Mouse (Mus musculus) liver, embryonic 16.5 days (tissue): ENCODE data around the gene Vmn1r198. TPM values are rescaled to one million over a fixed set of nuclear protein-coding genes. Genes with fewer than 3 reads are reported as not detected.
"Not testable (repeated sequence)": the region's sequence is repeated elsewhere in the genome, so short reads cannot be mapped to it uniquely, and the experiment has no call there.

Experiments used
- ATAC-seq: fragments of 200-750 bp; cut with Nextera tagmentation; 2 replicates; pipeline ENCODE4 v1.8.0; 2017; ENCODE audit warnings: low read depth, mild to moderate bottlenecking, moderate number of reproducible peaks, moderate library complexity
- H3K27ac ChIP-seq: fragments of 300-500 bp; sonication (generic); 2 replicates; pipeline ENCODE4 v1.5.1; 2014; ENCODE audit warnings: mild to moderate bottlenecking, low read length
- H3K27me3 ChIP-seq: fragments of 300-500 bp; sonication (generic); 2 replicates; pipeline ENCODE4 v1.6.1; 2014; ENCODE audit warnings: low read depth, low read length, mixed read lengths; ENCODE audit not compliant: control insufficient read depth, insufficient read depth
- H3K36me3 ChIP-seq: fragments of 300-500 bp; sonication (generic); 2 replicates; pipeline ENCODE4 v1.6.1; 2014; ENCODE audit warnings: mild to moderate bottlenecking; ENCODE audit not compliant: control insufficient read depth, insufficient read depth
- H3K4me1 ChIP-seq: fragments of 300-500 bp; sonication (generic); 2 replicates; pipeline ENCODE4 v1.6.1; 2014; ENCODE audit warnings: low read depth, low read length, mixed read lengths; ENCODE audit not compliant: control insufficient read depth
- H3K4me2 ChIP-seq: fragments of 300-500 bp; sonication (generic); 2 replicates; pipeline ENCODE4 v1.6.1; 2014; ENCODE audit warnings: low read depth, low read length, mixed read lengths
- H3K4me3 ChIP-seq: fragments of 300-500 bp; sonication (generic); 2 replicates; pipeline ENCODE4 v1.5.1; 2014; ENCODE audit warnings: low read depth, mild to moderate bottlenecking, low read length
- H3K9ac ChIP-seq: fragments of 300-500 bp; sonication (generic); 2 replicates; pipeline ENCODE4 v1.6.1; 2014; ENCODE audit warnings: low read depth, low read length
- H3K9me3 ChIP-seq: fragments of 300-500 bp; sonication (generic); replicated peaks from 2 replicates; pipeline ENCODE4 v1.6.1; 2016; ENCODE audit warnings: low read length; ENCODE audit not compliant: control insufficient read depth
- WGBS: fragments of 180-500 bp; shearing (Covaris S2); extraction: QIAGEN DNeasy Blood & Tissue Kit; methylation state at CpG from one replicate; pipeline ENCODE4 v1.1.7; 2014; ENCODE audit not compliant: insufficient replicate concordance; 5-methylcytosine and 5-hydroxymethylcytosine counted together
- polyA plus RNA-seq: library from polyadenylated mRNA; unstranded; fragments of >200 nt; fragmentation: Nextera tagmentation; extraction: Ambion mirVana; gene quantifications from 2 replicates; pipeline ENCODE4 v1.2.1, GENCODE M21; 2015

The Vmn1r198 gene
- polyA plus RNA-seq, 1 experiment from 2014 or later, result not detected

- ATAC-seq, H3K9ac ChIP-seq, H3K4me1 ChIP-seq, H3K4me3 ChIP-seq, H3K27ac ChIP-seq, H3K4me2 ChIP-seq, H3K27me3 ChIP-seq, H3K9me3 ChIP-seq, H3K36me3 ChIP-seq: not testable (repeated sequence)
- 44% methylated on average over 3 of the region's 3 CpGs for WGBS
Measured at GRCm38 (mm10) chr13:22381128-22381527, 31.0 kb downstream of the Vmn1r198 start.

- Histone ChIP-seq H3K4me1 (no peaks in the 10 kb centered on the region), H3K27me3 (no peaks in the 10 kb centered on the region), H3K27ac (no peak overlapping the region), H3K4me2 (no peak overlapping the region), H3K36me3 (no peaks in the 10 kb centered on the region), H3K9ac (no peak overlapping the region), H3K4me3 (no peak overlapping the region), H3K9me3 (no peaks in the 10 kb centered on the region)
- 54% methylated on average over 3 of the region's 3 CpGs for WGBS
- ATAC-seq, result no peak
Measured at GRCm38 (mm10) chr13:22383401-22383800, 33.2 kb downstream of the Vmn1r198 start.

- no peak overlapping the region for H3K4me3 ChIP-seq
- no peak for ATAC-seq
- no peaks in the 10 kb centered on the region for H3K27me3 ChIP-seq
- no peak overlapping the region for H3K27ac ChIP-seq
- no peak overlapping the region for H3K9ac ChIP-seq
- WGBS, result 74% methylated on average over 1 of the region's 1 CpGs
- no peaks in the 10 kb centered on the region for H3K36me3 ChIP-seq
- no peaks in the 10 kb centered on the region for H3K4me1 ChIP-seq
- H3K4me2 ChIP-seq, result no peak overlapping the region
- H3K9me3 ChIP-seq, result no peaks in the 10 kb centered on the region
Measured at GRCm38 (mm10) chr13:22387050-22387449, 36.9 kb downstream of the Vmn1r198 start.

- Histone ChIP-seq H3K27ac (no peak within 1 kb of the TSS), H3K9me3 (no peaks in the 10 kb centered on the region), H3K4me3 (no peak within 1 kb of the TSS), H3K36me3 (no peaks in the 10 kb centered on the region), H3K4me2 (no peak within 1 kb of the TSS), H3K9ac (no peak within 1 kb of the TSS), H3K27me3 (no peaks in the 10 kb centered on the region), H3K4me1 (no peaks in the 10 kb centered on the region)
- WGBS, result 61% methylated on average over 3 of the region's 3 CpGs
- ATAC-seq, result no peak
Measured at GRCm38 (mm10) chr13:22390073-22390472, 39.9 kb downstream of the Vmn1r198 start, which contains the start of gene Vmn1r200. TSS of gene Vmn1r200 (plus strand) at chr13:22390373.

GRCm38 (mm10) chr13:22402978-22403377, 52.8 kb downstream of the Vmn1r198 start:
- H3K4me3 ChIP-seq, result no peak overlapping the region
- H3K4me1 ChIP-seq, result no peaks in the 10 kb centered on the region
- no peaks in the 10 kb centered on the region for H3K9me3 ChIP-seq
- ATAC-seq, result no peak
- no peak overlapping the region for H3K4me2 ChIP-seq
- no peaks in the 10 kb centered on the region for H3K36me3 ChIP-seq
- H3K27me3 ChIP-seq, result no peaks in the 10 kb centered on the region
- WGBS, result 33% methylated on average over 1 of the region's 1 CpGs
- H3K27ac ChIP-seq, result no peak overlapping the region
- no peak overlapping the region for H3K9ac ChIP-seq

Other genes with a start within 250 kb of the Vmn1r198 start
- gene Vmn1r189, start 244.5 kb upstream of the Vmn1r198 start, polyA plus RNA-seq, result not detected in 2 replicates
- gene Vmn1r191, start 166.4 kb upstream of the Vmn1r198 start, polyA plus RNA-seq, result not detected in 2 replicates
- gene Vmn1r192, start 159.2 kb upstream of the Vmn1r198 start, polyA plus RNA-seq, result not detected in 2 replicates
- gene Vmn1r193, start 127.2 kb upstream of the Vmn1r198 start, polyA plus RNA-seq, result not detected in 2 replicates
- gene Vmn1r194, start 106.1 kb upstream of the Vmn1r198 start, polyA plus RNA-seq, result not detected in 2 replicates
- not detected in 2 replicates for gene Vmn1r195, start 79.8 kb upstream of the Vmn1r198 start, polyA plus RNA-seq
- gene Vmn1r196, start 60.4 kb upstream of the Vmn1r198 start, polyA plus RNA-seq, result not detected in 2 replicates
- not detected in 2 replicates for gene Vmn1r197, start 25.8 kb upstream of the Vmn1r198 start, polyA plus RNA-seq
- gene Vmn1r199, start 29.5 kb downstream of the Vmn1r198 start, polyA plus RNA-seq, result not detected in 2 replicates
- gene Vmn1r200, start 40.0 kb downstream of the Vmn1r198 start, polyA plus RNA-seq, result not detected in 2 replicates
- gene Vmn1r201, start 121.6 kb downstream of the Vmn1r198 start, polyA plus RNA-seq, result not detected in 2 replicates
- gene Vmn1r202, start 155.0 kb downstream of the Vmn1r198 start, polyA plus RNA-seq, result not detected in 2 replicates
- not detected in 2 replicates for gene Vmn1r203, start 167.8 kb downstream of the Vmn1r198 start, polyA plus RNA-seq
- not detected in 2 replicates for gene Vmn1r204, start 202.8 kb downstream of the Vmn1r198 start, polyA plus RNA-seq
- gene Vmn1r205, start 242.6 kb downstream of the Vmn1r198 start, polyA plus RNA-seq, result not detected in 2 replicates